Mouse (Mus musculus): ENCODE results near the gene S100a7a.

Gene S100a7a

DNA sequence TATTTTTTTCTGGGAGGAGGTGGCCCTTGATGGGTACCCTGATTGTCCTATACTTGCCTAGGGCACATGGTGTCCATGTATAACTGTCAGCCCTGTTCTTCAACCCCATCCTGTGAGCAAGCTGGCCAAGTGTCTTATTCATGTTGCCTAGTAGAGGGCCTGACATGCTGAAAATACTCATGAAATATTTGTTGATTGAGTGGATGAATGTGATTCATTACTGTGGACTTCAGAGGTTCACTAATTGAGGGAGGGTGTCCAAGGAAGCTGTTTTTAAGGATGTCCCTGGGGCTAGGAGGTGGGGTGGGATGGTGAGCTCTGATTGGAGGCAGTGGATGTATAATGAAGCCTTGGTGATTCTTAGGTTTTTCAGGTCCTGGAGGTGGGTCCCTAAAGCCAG lies at the start of gene S100a7a:
Gene S100a7a (plus strand): TSS at position 301 of the 400 bp plus-strand sequence.
- in situ Hi-C loops (cut with MboI, MseI), result no loop called here

DNA sequence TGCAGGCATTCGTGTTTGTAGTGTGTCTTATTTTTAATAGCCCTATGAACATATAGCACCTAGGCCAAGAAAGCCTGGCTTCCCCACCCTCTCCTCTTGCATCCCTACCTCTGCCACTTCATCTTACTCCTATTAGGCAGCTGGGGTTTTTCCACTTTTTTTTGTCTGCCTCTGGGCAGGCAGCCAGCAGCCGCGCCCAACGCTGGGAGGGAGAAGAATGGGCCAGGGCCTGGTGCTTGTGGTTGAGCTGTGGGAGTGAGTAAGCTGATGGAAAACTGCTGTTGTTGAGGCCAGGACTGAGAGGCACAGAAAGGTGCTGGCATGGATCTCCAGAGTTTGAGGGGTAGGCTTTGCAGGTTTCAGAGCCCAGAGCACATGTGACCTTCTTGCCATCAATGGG lies 49.4 kb upstream of the S100a7a start:
- in situ Hi-C loops (cut with MboI, MseI), result no loop called here

DNA sequence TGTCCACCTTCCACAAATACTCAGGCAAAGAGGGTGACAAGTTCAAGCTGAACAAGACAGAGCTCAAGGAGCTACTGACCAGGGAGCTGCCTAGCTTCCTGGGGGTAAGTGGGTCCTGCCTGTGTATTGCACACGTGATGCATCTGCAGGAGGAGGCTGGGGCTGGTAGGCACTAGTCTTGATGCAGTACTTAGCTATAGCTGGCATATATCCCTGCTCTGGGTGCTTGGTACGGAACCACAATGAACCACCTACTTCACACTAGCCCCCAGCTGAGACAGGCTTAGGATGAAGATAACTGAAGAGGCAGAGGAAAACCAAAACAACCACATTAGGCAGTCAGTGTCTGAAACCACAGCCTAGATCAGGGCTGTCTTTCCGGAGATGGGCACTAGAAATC lies 48.8 kb upstream of the S100a7a start:
- in situ Hi-C loops (cut with MboI, MseI), result no loop called here

DNA sequence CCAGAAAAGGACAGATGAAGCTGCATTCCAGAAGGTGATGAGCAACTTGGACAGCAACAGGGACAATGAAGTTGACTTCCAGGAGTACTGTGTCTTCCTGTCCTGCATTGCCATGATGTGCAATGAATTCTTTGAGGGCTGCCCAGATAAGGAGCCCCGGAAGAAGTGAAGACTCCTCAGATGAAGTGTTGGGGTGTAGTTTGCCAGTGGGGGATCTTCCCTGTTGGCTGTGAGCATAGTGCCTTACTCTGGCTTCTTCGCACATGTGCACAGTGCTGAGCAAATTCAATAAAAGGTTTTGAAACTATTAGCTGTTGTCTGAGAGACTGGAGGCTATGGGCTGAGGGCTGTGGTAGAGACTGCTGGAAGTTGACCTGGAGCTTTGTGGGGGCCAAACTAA lies 48.1 kb upstream of the S100a7a start:
- in situ Hi-C loops (cut with MboI, MseI), result no loop called here

- in situ Hi-C loops (cut with MboI, MseI), result no loop called here
Observed at GRCm38 (mm10) chr3:90606185-90606584, 47.6 kb upstream of the S100a7a start.

GRCm38 (mm10) chr3:90607361-90607760 lies 46.5 kb upstream of the S100a7a start:
- in situ Hi-C loops (cut with MboI, MseI), result no loop called here

GRCm38 (mm10) chr3:90608223-90608622 lies 45.6 kb upstream of the S100a7a start, which contains the start of gene S100a5:
S100a5 (plus strand) TSS chr3:90608523.
- in situ Hi-C loops (cut with MboI, MseI), result no loop called here

- in situ Hi-C loops (cut with MboI, MseI), result no loop called here
Observed at GRCm38 (mm10) chr3:90609102-90609501, 44.7 kb upstream of the S100a7a start.

DNA sequence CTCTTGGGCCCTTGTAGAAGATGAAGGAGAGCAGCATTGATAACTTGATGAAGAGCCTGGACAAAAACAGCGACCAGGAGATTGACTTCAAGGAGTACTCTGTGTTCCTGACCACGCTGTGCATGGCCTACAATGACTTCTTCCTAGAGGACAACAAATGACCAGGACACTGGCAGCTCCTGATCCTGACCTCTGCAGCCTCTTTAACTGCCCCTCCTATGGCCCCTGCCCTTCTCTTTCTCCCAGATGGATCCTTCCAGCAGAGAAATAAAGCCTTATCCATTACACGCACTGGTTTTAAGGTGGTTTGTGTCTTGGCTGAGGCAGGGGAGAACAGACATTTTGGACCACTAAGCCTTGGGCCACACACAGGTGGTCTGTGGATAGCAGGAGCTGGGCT lies 42.3 kb upstream of the S100a7a start:
- in situ Hi-C loops (cut with MboI, MseI), result loop anchor here (5.0 kb wide), 1 partner anchor 34 kb away; no protein-coding TSS in a partner anchor

DNA sequence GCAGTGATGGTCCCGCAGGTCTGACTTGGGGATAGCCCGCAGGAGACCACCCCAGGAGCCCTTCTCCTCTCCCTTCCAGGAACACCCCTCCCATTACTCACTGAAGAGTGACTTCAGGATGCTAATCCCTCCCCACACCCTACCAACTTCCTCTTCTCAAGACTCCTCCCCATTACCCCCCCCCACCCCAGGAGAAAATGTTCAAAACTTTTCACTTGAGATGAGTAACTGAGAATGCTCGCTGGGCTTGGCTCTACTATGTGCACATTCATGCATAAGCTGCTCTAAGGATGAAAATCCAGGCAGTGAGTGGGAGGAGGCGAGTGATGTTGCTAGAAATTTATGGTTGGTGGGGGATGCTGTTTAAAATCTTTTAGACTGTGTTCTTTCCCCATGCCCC lies 41.8 kb upstream of the S100a7a start:
- in situ Hi-C loops (cut with MboI, MseI), result loop anchor here (5.0 kb wide), 1 partner anchor 35 kb away; no protein-coding TSS in a partner anchor

DNA sequence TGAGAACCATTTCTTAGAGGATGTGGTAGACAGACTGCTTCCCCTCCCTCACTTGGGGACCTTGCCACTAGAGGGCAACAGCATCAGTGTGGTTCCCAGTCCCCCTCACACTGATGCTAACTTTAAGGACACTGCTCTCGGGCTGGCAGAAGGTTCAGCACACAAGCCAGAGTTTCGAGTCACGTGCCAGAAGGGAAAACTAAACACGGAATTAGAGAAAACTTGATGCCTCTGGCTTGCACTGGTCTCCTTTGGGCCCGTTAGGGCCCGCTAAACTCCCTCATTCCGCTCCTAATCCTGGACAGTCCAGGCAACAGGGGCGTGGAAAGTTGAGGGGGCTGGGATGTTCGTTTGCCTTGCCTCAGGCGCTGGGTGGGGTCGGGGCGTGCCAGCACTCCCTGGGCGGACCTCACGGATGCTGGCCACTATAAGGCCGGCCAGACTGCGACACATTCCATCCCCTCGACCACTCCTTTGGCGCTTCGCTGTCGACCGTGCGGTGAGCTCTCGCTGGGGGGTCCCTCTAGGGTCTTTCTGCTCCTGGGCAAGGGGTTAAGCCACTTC lies 41.0 kb upstream of the S100a7a start, which contains the start of gene S100a6:
Gene S100a6 (plus strand): TSS at position 155 of the 564 bp plus-strand sequence.
- in situ Hi-C loops (cut with MboI, MseI), result loop anchor here (5.0 kb wide), 1 partner anchor 36 kb away; no protein-coding TSS in a partner anchor

DNA sequence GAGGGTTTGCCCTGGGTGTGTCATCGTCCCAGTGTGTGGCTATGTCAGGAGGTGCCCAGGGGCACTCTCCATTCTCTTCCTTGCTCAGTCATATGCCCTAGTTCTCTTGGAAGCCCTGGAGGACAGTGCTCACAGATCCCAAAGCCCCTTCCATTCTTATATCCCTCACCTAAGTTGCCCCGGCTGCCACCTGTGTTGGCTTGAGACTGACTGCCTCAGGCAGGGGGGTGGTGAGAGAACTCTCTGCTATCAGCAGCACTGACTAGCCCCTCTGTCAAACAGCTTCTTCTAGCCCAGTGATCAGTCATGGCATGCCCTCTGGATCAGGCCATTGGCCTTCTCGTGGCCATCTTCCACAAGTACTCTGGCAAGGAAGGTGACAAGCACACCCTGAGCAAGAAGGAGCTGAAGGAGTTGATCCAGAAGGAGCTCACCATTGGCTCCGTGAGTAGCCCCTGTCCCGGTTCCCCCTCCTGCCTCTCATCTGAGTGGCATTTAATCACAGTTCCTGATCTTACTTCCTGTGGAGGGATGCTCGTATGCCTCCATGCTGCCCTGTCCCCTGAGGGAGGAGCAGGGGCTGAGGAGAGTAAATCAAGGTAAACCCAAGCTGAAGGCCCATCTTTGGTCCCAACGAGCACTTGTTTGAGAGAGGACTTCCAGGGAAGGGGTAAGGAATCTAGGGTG lies 40.2 kb upstream of the S100a7a start:
- in situ Hi-C loops (cut with MboI, MseI), result loop anchor here (5.0 kb wide), 1 partner anchor 36 kb away; no protein-coding TSS in a partner anchor

DNA sequence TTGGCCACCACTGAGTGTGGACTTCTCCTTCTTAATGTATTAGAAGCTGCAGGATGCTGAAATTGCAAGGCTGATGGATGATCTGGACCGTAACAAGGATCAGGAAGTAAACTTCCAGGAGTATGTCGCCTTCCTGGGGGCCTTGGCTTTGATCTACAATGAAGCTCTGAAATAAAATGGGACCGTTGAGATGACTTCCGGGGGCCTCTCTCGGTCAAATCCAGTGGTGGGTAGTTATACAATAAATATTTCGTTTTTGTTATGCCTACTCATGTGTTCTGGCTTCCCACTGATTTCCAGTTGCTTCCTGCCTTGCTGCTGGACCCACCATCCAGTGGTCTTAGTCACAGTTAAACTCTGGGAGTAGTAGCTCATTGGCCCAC lies 39.7 kb upstream of the S100a7a start:
- in situ Hi-C loops (cut with MboI, MseI), result loop anchor here (5.0 kb wide), 1 partner anchor 37 kb away; no protein-coding TSS in a partner anchor

- in situ Hi-C loops (cut with MboI, MseI), result loop anchor here (5.0 kb wide), 1 partner anchor 37 kb away; no protein-coding TSS in a partner anchor
Observed at GRCm38 (mm10) chr3:90614611-90615251, 39.1 kb upstream of the S100a7a start.

DNA sequence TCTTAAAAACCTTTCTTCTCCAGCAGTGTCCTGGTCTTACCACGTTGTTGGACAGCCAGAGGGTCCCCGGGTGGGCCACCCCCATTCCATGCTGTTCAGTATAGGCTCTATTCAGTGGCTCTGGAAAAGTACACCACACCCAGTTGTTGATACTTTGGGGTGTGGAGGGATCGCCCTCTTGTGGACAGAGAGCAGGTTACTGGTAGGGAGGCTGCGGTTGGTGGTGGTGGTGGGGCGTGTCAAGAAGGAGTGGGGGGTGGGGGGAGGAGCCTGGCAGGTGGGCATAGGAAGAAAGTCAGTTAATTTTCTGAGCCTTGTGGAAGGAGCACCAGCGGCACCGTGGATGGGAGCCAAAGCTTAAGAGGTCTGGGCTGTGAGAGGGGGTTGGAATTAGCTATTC lies 38.4 kb upstream of the S100a7a start:
- in situ Hi-C loops (cut with MboI, MseI), result no loop called here

- in situ Hi-C loops (cut with MboI, MseI), result no loop called here
Observed at GRCm38 (mm10) chr3:90615911-90616310, 37.9 kb upstream of the S100a7a start.

DNA sequence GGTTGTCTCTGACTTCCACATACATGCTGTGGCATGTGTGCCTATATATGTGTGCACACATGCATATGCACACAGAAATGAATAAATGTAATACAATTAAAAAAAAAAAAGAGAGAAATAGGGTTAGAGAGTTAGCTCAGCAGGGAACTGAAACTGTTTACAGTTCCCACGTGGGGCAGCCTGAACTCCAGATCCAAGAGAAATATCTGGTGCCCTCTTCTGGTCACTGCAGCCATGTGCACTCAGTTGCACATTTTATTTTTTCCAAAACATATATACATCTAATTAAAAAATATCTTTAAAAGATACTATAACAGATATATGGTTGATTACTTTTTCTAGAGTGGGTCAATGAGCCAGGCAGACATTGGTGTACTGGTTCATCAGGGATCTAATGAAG lies 36.2 kb upstream of the S100a7a start:
- in situ Hi-C loops (cut with MboI, MseI), result no loop called here

- in situ Hi-C loops (cut with MboI, MseI), result no loop called here
Observed at GRCm38 (mm10) chr3:90621552-90621951, 32.3 kb upstream of the S100a7a start.

GRCm38 (mm10) chr3:90623435-90624071 lies 30.3 kb upstream of the S100a7a start:
- in situ Hi-C loops (cut with MboI, MseI), result no loop called here

GRCm38 (mm10) chr3:90625496-90625895 lies 28.3 kb upstream of the S100a7a start:
- in situ Hi-C loops (cut with MboI, MseI), result no loop called here

DNA sequence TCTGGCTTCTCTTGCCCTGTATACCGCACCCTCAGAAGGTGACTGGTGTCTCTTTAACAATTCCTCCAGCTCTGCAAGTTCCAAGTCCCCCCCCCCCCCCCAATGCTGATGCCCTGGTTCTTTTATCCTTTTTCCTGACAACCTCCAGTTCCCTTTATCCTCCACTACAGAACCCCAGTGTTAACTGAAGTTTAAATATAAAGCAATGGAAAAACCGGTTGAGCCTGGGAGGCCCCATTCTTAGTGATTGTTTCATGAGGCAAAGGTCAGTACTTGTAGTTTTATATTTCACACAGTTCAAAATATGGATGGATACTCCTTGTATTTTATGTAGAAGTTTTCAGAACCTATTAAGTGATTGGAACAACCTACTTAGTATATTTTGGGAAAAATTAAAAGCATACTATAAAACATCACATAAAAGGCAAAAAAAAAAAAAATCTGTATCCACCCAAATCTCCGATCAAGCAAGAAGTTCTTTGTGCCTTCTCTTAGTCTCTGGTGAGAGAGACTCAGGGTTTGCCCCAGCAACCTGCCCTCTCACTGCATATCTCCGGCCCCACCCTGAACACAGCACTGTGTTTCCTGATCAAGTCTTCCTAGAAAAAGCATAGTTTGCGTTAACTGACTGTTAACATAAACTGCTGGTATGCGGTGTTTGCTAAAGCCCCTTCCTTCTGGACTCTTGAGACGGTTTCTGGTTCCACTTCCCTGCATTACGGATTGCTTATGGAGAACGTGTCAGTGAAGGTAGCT lies 27.4 kb upstream of the S100a7a start:
- in situ Hi-C loops (cut with MboI, MseI), result no loop called here
